Mouse (Mus musculus): ENCODE measurements at regions not wholly inside any gene's neighbourhood (a gene's known extent, or its start where the extent isn't known, plus 50 kb on each side); places are given as distances from the start of the nearest gene placed in this dataset.
A peak's percentile ranks its signal among the peaks of the same experiment; 100 is the strongest.

DNA sequence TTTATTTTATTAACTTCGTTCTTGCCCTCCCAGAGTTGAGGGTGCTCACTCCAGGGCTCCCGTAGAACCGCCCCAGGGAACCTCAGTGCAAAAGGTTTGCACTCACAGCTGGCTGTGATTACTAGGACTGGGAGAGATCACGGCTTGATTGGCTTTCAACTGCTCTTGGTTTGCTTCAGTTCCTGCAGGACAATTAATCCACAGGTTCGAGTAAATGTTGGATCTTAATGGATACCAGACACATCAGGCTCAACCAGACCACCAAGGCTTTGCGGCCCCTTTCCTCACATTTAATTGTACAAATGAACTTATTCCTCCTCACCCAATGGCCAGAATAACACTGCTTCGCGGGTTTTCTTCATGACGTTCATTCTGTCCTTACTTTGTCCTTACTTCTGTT lies 502.9 kb downstream of the Kcnj2 start:
- no peak for DNase-seq (ENCODE audit: low read depth)

DNA sequence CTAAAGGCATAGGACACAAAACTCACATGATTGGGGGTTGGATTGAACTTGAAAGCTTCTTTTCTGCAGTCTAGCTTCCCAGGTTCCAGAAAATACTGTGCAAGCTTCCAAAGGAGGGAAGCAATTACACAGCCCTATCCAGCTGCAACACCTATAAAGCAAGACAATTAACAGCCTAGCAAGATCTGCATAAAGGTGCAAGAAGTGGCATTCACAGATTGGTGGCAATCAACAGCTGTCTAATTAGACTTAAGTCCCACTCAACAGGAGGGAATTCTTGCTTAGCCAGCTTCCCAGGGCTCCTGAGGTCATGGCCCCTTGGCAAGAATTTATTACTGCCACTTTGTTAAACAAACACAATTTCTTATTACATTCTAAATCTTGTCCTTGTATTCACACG lies 511.9 kb downstream of the Kcnj2 start:
- no peak for DNase-seq (ENCODE audit: low read depth)

- no peak for DNase-seq (ENCODE audit: low read depth)
Measured at GRCm38 (mm10) chr11:111582980-111583379, 517.0 kb downstream of the Kcnj2 start.

GRCm38 (mm10) chr11:111583606-111584005 lies 517.6 kb downstream of the Kcnj2 start:
- no peak for DNase-seq (ENCODE audit: low read depth)

DNA sequence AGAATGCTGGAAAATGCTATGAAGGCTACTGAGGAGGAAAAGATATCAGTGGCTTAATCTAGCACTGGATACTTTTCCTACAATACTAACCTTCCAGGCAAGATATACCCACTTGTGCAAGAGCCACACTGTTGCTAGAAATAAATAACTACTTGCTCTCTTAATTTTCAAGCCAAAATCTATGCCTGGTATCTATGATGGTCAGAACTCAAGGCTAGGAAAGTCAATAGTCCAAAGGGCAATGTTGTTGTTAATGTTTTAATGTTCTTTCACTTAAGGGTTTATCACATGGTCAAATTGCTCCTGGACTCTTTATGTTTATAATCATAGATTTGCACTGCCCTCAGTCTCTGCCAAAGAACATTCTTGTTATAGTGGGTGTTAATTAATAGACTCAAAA lies 533.5 kb downstream of the Kcnj2 start:
- no peak for DNase-seq (ENCODE audit: low read depth)

GRCm38 (mm10) chr11:111605146-111605545 lies 539.2 kb downstream of the Kcnj2 start:
- no peak for DNase-seq (ENCODE audit: low read depth)

GRCm38 (mm10) chr11:111610522-111611015 lies 544.6 kb downstream of the Kcnj2 start:
- DNase-seq (ENCODE audit: low read depth) = no peak

GRCm38 (mm10) chr11:111643603-111644002 lies 577.6 kb downstream of the Kcnj2 start:
- no peak for DNase-seq (ENCODE audit: low read depth)

- no peak for DNase-seq (ENCODE audit: low read depth)
Measured at GRCm38 (mm10) chr11:111652882-111653281, 586.9 kb downstream of the Kcnj2 start.

DNA sequence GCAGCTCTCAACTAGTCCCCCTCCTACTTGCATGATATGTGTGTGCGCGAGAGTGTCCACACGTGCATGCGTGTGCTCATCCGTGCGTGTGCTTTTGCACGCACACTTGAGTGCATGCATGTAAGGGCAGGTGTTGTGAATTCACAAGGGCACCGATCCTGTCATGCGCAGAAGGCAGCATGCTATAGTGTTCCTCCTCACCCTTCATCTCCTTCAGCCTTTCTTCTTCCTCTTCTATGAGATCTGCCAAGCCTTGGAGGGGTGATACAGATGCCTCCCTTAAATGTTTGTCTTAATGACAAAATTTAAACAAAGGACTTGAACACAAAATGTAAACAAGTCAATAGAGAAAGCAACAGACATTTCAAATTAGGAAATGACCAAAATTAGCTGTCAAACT lies 591.8 kb downstream of the Kcnj2 start:
- no peak for DNase-seq (ENCODE audit: low read depth)

GRCm38 (mm10) chr11:111658362-111659309 lies 592.7 kb downstream of the Kcnj2 start:
- DNase-seq (ENCODE audit: low read depth) = no peak

GRCm38 (mm10) chr11:111663269-111663668 lies 597.3 kb downstream of the Kcnj2 start:
- DNase-seq (ENCODE audit: low read depth) = no peak

GRCm38 (mm10) chr11:111666336-111666735 lies 600.4 kb downstream of the Kcnj2 start:
- DNase-seq (ENCODE audit: low read depth) = no peak

DNA sequence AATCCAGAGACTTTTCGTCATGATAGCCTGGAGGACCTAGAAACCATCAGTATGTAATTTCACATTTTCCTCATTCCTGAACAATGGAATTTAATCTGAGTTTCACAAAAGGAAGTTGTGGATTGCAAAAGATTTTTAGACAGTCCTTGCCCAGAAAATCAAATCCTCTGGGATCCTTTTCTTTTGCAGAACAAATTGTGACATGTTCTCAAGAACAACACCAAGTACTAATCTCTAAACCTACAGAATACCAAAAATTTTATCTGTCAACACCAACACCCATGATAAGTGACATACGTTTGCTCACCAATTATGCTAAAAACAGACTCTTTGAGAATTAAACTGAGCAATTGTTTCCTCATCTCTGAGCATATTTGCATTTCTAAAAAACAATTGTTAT lies 605.9 kb downstream of the Kcnj2 start:
- DNase-seq (ENCODE audit: low read depth) = no peak

GRCm38 (mm10) chr11:111675673-111676072 lies 609.7 kb downstream of the Kcnj2 start:
- DNase-seq (ENCODE audit: low read depth) = no peak

- DNase-seq (ENCODE audit: low read depth) = no peak
Measured at GRCm38 (mm10) chr11:111682341-111682740, 616.4 kb downstream of the Kcnj2 start.

DNA sequence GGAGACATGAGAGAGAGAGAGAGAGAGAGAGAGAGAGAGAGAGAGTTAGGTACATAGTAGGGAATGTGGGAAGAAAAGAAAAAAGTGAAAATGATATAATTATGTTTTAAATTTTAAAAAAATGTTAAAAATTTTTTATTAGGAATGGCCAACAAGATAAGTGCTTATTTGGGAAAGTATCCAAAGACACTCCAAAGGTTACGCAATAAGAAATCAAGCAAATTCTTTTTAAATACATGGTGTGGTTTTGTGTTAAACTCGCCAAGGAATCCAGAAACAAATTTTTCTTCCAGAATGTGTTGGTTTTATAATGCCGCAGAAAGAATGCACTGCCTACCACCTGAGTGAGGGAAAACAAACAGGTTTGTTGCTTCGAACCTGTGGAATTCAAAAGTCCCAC lies 617.9 kb downstream of the Kcnj2 start:
- DNase-seq (ENCODE audit: low read depth) = no peak

- peak; percentile 83 for DNase-seq (ENCODE audit: low read depth)
Measured at GRCm38 (mm10) chr11:111687769-111688168, 621.8 kb downstream of the Kcnj2 start.

GRCm38 (mm10) chr11:111688186-111688860 lies 622.4 kb downstream of the Kcnj2 start:
- no peak for DNase-seq (ENCODE audit: low read depth)

DNA sequence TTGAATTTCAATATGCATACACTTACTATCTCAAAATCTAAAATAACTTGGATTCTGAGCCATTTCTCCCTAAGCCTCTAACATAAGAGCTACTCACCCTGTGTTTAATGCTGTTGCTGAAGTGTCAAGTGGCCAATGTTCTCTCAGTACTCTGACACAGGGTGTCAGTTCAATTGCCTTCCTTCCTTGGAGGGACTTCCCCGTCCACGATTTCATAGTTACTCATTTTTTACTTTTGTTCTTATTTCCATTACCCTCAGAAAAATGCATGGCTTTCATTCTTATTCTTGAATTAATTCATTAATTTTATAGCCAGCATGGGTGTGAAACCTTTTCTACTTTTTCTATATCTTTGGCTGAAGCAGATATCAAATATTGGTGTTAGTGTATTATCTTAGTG lies 623.9 kb downstream of the Kcnj2 start:
- no peak for DNase-seq (ENCODE audit: low read depth)

DNA sequence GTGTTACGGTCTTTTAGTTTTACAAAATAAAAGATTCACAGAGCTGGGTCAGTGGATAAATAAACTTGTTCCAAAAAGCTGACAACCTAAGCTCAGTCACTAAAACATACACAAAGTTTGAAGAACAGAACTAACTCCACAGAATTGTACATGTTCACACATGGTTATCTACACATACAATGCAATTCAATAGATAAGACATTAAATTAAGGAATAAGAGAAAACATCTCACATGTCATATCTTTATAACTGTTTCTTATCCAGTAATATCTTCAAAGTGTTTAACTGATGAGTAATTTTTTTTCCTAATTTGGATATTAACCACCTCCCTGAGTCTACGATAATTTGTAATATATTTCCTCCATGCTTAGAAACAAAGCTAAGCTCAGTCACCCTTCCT lies 625.5 kb downstream of the Kcnj2 start:
- DNase-seq (ENCODE audit: low read depth) = no peak

DNA sequence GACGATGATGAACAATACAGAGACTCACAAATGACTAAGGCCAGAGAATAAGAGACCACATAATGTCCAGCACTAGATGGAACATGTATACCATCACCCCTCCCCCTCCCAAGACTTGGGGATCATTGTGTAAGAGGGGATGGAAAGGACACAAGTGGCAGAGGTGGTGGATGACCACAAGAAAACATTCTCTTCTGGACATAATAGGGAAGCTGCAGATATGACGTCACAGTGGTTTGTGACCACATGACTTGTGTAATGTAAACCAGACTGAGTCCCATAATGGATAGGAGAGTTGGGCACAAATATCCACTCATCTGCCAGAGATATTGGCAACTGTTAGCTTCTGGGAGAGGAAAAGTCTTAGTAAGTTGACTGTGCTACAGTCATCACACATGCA lies 630.7 kb downstream of the Kcnj2 start:
- no peak for DNase-seq (ENCODE audit: low read depth)

DNA sequence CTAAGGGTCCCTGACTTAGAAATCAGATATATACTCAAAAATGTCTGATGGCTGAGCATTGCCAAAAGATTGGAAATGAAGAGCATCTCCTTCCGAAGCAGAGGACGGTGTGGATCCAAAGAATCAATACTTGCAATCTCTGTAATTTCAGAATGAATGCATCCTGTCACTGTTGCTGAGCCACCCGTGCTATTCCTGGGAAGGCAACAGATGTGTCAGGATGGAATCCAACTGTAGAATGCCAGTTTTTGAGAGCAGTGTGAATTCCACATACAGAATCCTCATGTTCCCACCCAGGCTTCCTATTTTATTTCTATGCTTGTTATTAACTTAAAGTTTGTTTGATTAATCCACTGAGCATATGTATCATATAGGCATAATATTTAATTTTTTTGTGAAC lies 633.9 kb downstream of the Kcnj2 start:
- no peak for DNase-seq (ENCODE audit: low read depth)

Measured in c-Kit-positive CD71-positive TER-119-negative erythroid progenitor cells, embryonic 14.5 days (primary cell).